Mouse (Mus musculus) urinary bladder, postnatal 14 days (tissue): ENCODE measurements at regions not wholly inside any gene's neighbourhood (a gene's known extent, or its start where the extent isn't known, plus 50 kb on each side); places are given as distances from the start of the nearest gene placed in this dataset.

Source experiments
- DNase-seq: peaks from one replicate; pipeline ENCODE4 v3.0.0; 2021; ENCODE audit warnings: low spot score

- DNase-seq = no peak
These were observed 119.2 kb upstream of the Ccdc122 start for GRCm38 (mm10) chr14:76917139-76917929.

- DNase-seq = no peak
These were observed 122.7 kb upstream of the Ccdc122 start for GRCm38 (mm10) chr14:76913850-76914249.

GRCm38 (mm10) chr14:76912301-76913001 is 124.1 kb upstream of the Ccdc122 start:
- DNase-seq = no peak

- DNase-seq = no peak
These were observed 125.3 kb upstream of the Ccdc122 start for GRCm38 (mm10) chr14:76911271-76911670.

GRCm38 (mm10) chr14:76910186-76910585 is 126.4 kb upstream of the Ccdc122 start:
- DNase-seq = no peak

- DNase-seq = no peak
These were observed 128.6 kb upstream of the Ccdc122 start for GRCm38 (mm10) chr14:76907941-76908340.

- no peak for DNase-seq
These were observed 133.4 kb upstream of the Ccdc122 start for GRCm38 (mm10) chr14:76902962-76903757.

GRCm38 (mm10) chr14:76901490-76901889 is 135.1 kb upstream of the Ccdc122 start:
- no peak for DNase-seq

GRCm38 (mm10) chr14:76899331-76899730 is 137.2 kb upstream of the Ccdc122 start:
- no peak for DNase-seq

GRCm38 (mm10) chr14:76887708-76888107 is 148.9 kb upstream of the Ccdc122 start:
- no peak for DNase-seq

- no peak for DNase-seq
These were observed 149.4 kb upstream of the Ccdc122 start for GRCm38 (mm10) chr14:76887201-76887600.

- DNase-seq = no peak
These were observed 153.3 kb upstream of the Ccdc122 start for GRCm38 (mm10) chr14:76883231-76883651.

- peak; percentile 53 for DNase-seq
These were observed 153.8 kb upstream of the Ccdc122 start for GRCm38 (mm10) chr14:76882711-76883171.

GRCm38 (mm10) chr14:76880851-76881250 is 155.7 kb upstream of the Ccdc122 start:
- no peak for DNase-seq

- DNase-seq = no peak
These were observed 159.3 kb upstream of the Ccdc122 start for GRCm38 (mm10) chr14:76877306-76877705.

GRCm38 (mm10) chr14:76876015-76876414 is 160.6 kb upstream of the Ccdc122 start:
- peak; percentile 53 for DNase-seq

- no peak for DNase-seq
These were observed 161.2 kb upstream of the Ccdc122 start for GRCm38 (mm10) chr14:76875266-76875900.

- DNase-seq = no peak
These were observed 161.9 kb upstream of the Ccdc122 start for GRCm38 (mm10) chr14:76874542-76875265.

GRCm38 (mm10) chr14:76873684-76874083 is 162.9 kb upstream of the Ccdc122 start:
- DNase-seq = no peak

- no peak for DNase-seq
These were observed 163.6 kb upstream of the Ccdc122 start for GRCm38 (mm10) chr14:76872976-76873375.

GRCm38 (mm10) chr14:76872510-76872909 is 164.1 kb upstream of the Ccdc122 start:
- no peak for DNase-seq
